Mouse (Mus musculus): ENCODE results near the gene Evx2. TPM values are rescaled to one million over a fixed set of nuclear protein-coding genes. Genes with fewer than 3 reads are reported as not detected.

Evx2 gene
- polyA plus RNA-seq, 1 experiment from 2014 or later = 0.31 TPM

GRCm38 (mm10) chr2:74700546-74701112, 41.3 kb upstream of the Evx2 start:
- no peaks in the 10 kb centered on the region for H3K36me3 ChIP-seq (replicated peaks)
- H3K27ac ChIP-seq = no peak overlapping the region
- no peak for ATAC-seq (replicated peaks)
- no peak overlapping the region for H3K4me2 ChIP-seq
- H3K27me3 ChIP-seq (replicated peaks) = peaks cover 89% of the 10 kb centered on the region
- peaks cover 16% of the 10 kb centered on the region for H3K4me1 ChIP-seq
- H3K4me3 ChIP-seq = no peak overlapping the region
- H3K9me3 ChIP-seq = no peaks in the 10 kb centered on the region
- 1% methylated on average over 22 of the region's 22 CpGs for WGBS
- no peak overlapping the region for H3K9ac ChIP-seq

- ATAC-seq (replicated peaks) = no peak
- peaks cover 9% of the 10 kb centered on the region for H3K4me1 ChIP-seq
- no peaks in the 10 kb centered on the region for H3K36me3 ChIP-seq (replicated peaks)
- no peak overlapping the region for H3K4me2 ChIP-seq
- H3K9me3 ChIP-seq = no peaks in the 10 kb centered on the region
- H3K27me3 ChIP-seq (replicated peaks) = peaks cover 90% of the 10 kb centered on the region
- H3K4me3 ChIP-seq = no peak overlapping the region
- no peak overlapping the region for H3K27ac ChIP-seq
- no peak overlapping the region for H3K9ac ChIP-seq
- 1% methylated on average over 23 of the region's 23 CpGs for WGBS
These were observed 40.5 kb upstream of the Evx2 start for GRCm38 (mm10) chr2:74699664-74700545.

- H3K4me1 ChIP-seq = peaks cover 8% of the 10 kb centered on the region; the same call in 1 of the 2 replicates
- H3K9ac ChIP-seq = no peak overlapping the region
- peaks cover 90% of the 10 kb centered on the region for H3K27me3 ChIP-seq (replicated peaks)
- no peak overlapping the region for H3K4me3 ChIP-seq
- H3K36me3 ChIP-seq (replicated peaks) = no peaks in the 10 kb centered on the region
- no peak overlapping the region for H3K27ac ChIP-seq
- H3K4me2 ChIP-seq = no peak overlapping the region
- WGBS = under 1% methylated on average over 17 of the region's 17 CpGs
- ATAC-seq (replicated peaks) = no peak
- H3K9me3 ChIP-seq = no peaks in the 10 kb centered on the region
These were observed 39.7 kb upstream of the Evx2 start for GRCm38 (mm10) chr2:74699053-74699430.

- H3K27ac ChIP-seq = no peak overlapping the region
- under 1% methylated on average over 82 of the region's 86 CpGs for WGBS
- peaks cover 90% of the 10 kb centered on the region for H3K27me3 ChIP-seq (replicated peaks)
- H3K4me2 ChIP-seq = peak overlapping the region; percentile 40
- H3K4me1 ChIP-seq = peaks cover 8% of the 10 kb centered on the region; the same call in 1 of the 2 replicates
- H3K36me3 ChIP-seq (replicated peaks) = no peaks in the 10 kb centered on the region
- H3K4me3 ChIP-seq = peak overlapping the region; percentile 23
- no peak overlapping the region for H3K9ac ChIP-seq
- no peaks in the 10 kb centered on the region for H3K9me3 ChIP-seq
- no peak for ATAC-seq (replicated peaks)
These were observed 39.1 kb upstream of the Evx2 start for GRCm38 (mm10) chr2:74698201-74699052.

- peak within 1 kb of the TSS; percentile 40 for H3K4me2 ChIP-seq
- no peaks in the 10 kb centered on the region for H3K36me3 ChIP-seq (replicated peaks)
- H3K4me3 ChIP-seq = peak within 1 kb of the TSS; percentile 23
- no peaks in the 10 kb centered on the region for H3K9me3 ChIP-seq
- H3K27me3 ChIP-seq (replicated peaks) = peaks cover 93% of the 10 kb centered on the region
- peak; percentile 39; the same call in 1 of the 2 replicates for ATAC-seq (replicated peaks)
- H3K9ac ChIP-seq = no peak within 1 kb of the TSS
- WGBS = under 1% methylated on average over 43 of the region's 43 CpGs
- no peak within 1 kb of the TSS for H3K27ac ChIP-seq
- H3K4me1 ChIP-seq = peaks cover 8% of the 10 kb centered on the region; the same call in 1 of the 2 replicates
These were observed 38.3 kb upstream of the Evx2 start, which contains the start of gene Hoxd9 for GRCm38 (mm10) chr2:74697567-74698121. TSS of gene Hoxd9 (plus strand) at chr2:74697727.

- H3K36me3 ChIP-seq (replicated peaks) = no peaks in the 10 kb centered on the region
- H3K4me2 ChIP-seq = no peak overlapping the region
- no peak overlapping the region for H3K9ac ChIP-seq
- under 1% methylated on average over 34 of the region's 34 CpGs for WGBS
- H3K4me1 ChIP-seq = peaks cover 8% of the 10 kb centered on the region; the same call in 1 of the 2 replicates
- peaks cover 97% of the 10 kb centered on the region for H3K27me3 ChIP-seq (replicated peaks)
- no peak overlapping the region for H3K4me3 ChIP-seq
- ATAC-seq (replicated peaks) = no peak
- no peak overlapping the region for H3K27ac ChIP-seq
- no peaks in the 10 kb centered on the region for H3K9me3 ChIP-seq
These were observed 37.3 kb upstream of the Evx2 start for GRCm38 (mm10) chr2:74696442-74697335.

GRCm38 (mm10) chr2:74695813-74696430, 36.6 kb upstream of the Evx2 start:
- H3K27me3 ChIP-seq (replicated peaks) = peaks cover 97% of the 10 kb centered on the region
- H3K27ac ChIP-seq = no peak overlapping the region
- no peak overlapping the region for H3K9ac ChIP-seq
- no peak overlapping the region for H3K4me2 ChIP-seq
- H3K4me1 ChIP-seq = peaks cover 8% of the 10 kb centered on the region; the same call in 1 of the 2 replicates
- ATAC-seq (replicated peaks) = no peak
- no peak overlapping the region for H3K4me3 ChIP-seq
- no peaks in the 10 kb centered on the region for H3K9me3 ChIP-seq
- whole genome bisulfite sequencing = 2% methylated on average over 7 of the region's 7 CpGs
- H3K36me3 ChIP-seq (replicated peaks) = no peaks in the 10 kb centered on the region

GRCm38 (mm10) chr2:74695383-74695782, 36.0 kb upstream of the Evx2 start:
- Histone ChIP-seq H3K27me3 (replicated peaks) (peaks cover 94% of the 10 kb centered on the region), H3K9me3 (no peaks in the 10 kb centered on the region), H3K4me2 (no peak overlapping the region), H3K9ac (no peak overlapping the region), H3K36me3 (replicated peaks) (no peaks in the 10 kb centered on the region), H3K27ac (no peak overlapping the region), H3K4me3 (no peak overlapping the region), H3K4me1 (peaks cover 8% of the 10 kb centered on the region; the same call in 1 of the 2 replicates)
- WGBS = 9% methylated on average over 1 of the region's 1 CpGs
- no peak for ATAC-seq (replicated peaks)

GRCm38 (mm10) chr2:74694066-74694465, 34.7 kb upstream of the Evx2 start:
- H3K4me2 ChIP-seq = no peak overlapping the region

GRCm38 (mm10) chr2:74693432-74693827, 34.1 kb upstream of the Evx2 start:
- 7% methylated on average over 4 of the region's 4 CpGs for WGBS
- Histone ChIP-seq H3K27ac (no peak overlapping the region), H3K4me3 (no peak overlapping the region), H3K9ac (no peak overlapping the region), H3K36me3 (replicated peaks) (no peaks in the 10 kb centered on the region), H3K4me1 (peaks cover 8% of the 10 kb centered on the region; the same call in 1 of the 2 replicates), H3K27me3 (replicated peaks) (peaks cover 90% of the 10 kb centered on the region), H3K4me2 (no peak overlapping the region), H3K9me3 (no peaks in the 10 kb centered on the region)
- no peak for ATAC-seq (replicated peaks)

More at GRCm38 (mm10) chr2:74694066-74694465, 34.7 kb upstream of the Evx2 start:
- Histone ChIP-seq H3K4me1 (peaks cover 8% of the 10 kb centered on the region; the same call in 1 of the 2 replicates), H3K36me3 (replicated peaks) (no peaks in the 10 kb centered on the region), H3K27me3 (replicated peaks) (peaks cover 90% of the 10 kb centered on the region), H3K4me3 (no peak overlapping the region), H3K9ac (no peak overlapping the region), H3K27ac (no peak overlapping the region), H3K9me3 (no peaks in the 10 kb centered on the region)
- ATAC-seq (replicated peaks) = no peak
- 2% methylated on average over 16 of the region's 16 CpGs for WGBS

All from midbrain, embryonic 15.5 days (tissue).